Mouse (Mus musculus) c-Kit-positive CD71-positive TER-119-negative erythroid progenitor cells, embryonic 14.5 days (primary cell): ENCODE data around the gene Ap1m2.
"Not testable (repeated sequence)": the region's sequence is repeated elsewhere in the genome, so short reads cannot be mapped to it uniquely, and the experiment has no call there.

ENCODE experiments used
- DNase-seq: peaks from one replicate; pipeline ENCODE4 v3.0.0-alpha.2; 2013; ENCODE audit warnings: low read depth

Gene Ap1m2

GRCm38 (mm10) chr9:21260491-21261040, 51.6 kb downstream of the Ap1m2 start:
- no peak for DNase-seq

- not testable (repeated sequence) for DNase-seq
These were observed 55.8 kb downstream of the Ap1m2 start for GRCm38 (mm10) chr9:21256349-21256748.

DNA sequence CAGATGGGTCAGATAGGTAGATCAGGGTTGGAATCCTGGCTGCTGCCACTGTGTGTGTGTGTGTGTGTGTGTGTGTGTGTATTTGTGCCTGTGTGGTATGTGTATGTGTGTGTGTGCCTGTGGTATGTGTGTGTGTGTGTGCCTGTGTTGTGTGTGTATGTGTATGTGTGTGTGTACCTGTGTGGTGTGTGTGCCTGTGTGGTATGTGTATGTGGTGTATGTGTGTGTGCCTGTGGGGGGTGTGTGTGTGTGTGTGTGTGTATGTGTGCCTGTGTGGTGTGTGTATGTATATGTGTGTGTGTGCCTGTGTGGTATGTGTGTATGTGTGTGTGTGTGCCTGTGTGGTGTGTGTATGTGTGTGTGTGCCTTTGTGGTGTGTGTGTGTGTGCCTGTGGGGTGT, 57.4 kb downstream of the Ap1m2 start:
- no peak for DNase-seq

DNA sequence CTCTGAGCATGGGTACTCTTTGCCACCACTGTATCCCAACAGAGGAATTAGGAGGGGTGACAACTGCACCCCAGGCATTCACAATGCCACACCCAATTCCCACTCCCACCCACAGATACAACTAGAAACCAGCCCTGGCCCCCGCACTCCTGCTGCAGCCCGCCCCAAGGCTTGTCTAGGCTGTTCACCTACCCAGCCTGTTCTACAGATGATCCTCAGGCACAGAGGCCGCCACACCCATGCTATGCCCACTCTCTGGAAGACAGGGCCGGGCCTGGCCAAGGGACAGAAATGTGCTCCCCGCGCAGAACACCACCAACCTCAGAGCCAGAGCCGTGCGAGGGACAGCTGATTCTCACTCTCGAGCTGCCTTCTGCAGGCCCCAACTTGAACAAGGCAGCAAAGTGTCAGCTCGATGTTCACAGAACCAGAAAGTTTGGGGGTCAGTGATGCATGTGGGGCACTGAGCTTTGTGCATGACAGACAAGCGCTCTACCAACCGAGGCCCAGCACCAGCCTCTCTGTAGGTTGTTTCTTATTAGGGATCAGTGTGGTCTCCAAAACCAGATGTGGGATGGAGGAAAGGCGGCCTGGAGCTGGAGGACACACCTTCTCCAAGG, 60.9 kb downstream of the Ap1m2 start:
- DNase-seq, result no peak

- no peak for DNase-seq
These were observed 61.6 kb downstream of the Ap1m2 start for GRCm38 (mm10) chr9:21250509-21250908.

DNA sequence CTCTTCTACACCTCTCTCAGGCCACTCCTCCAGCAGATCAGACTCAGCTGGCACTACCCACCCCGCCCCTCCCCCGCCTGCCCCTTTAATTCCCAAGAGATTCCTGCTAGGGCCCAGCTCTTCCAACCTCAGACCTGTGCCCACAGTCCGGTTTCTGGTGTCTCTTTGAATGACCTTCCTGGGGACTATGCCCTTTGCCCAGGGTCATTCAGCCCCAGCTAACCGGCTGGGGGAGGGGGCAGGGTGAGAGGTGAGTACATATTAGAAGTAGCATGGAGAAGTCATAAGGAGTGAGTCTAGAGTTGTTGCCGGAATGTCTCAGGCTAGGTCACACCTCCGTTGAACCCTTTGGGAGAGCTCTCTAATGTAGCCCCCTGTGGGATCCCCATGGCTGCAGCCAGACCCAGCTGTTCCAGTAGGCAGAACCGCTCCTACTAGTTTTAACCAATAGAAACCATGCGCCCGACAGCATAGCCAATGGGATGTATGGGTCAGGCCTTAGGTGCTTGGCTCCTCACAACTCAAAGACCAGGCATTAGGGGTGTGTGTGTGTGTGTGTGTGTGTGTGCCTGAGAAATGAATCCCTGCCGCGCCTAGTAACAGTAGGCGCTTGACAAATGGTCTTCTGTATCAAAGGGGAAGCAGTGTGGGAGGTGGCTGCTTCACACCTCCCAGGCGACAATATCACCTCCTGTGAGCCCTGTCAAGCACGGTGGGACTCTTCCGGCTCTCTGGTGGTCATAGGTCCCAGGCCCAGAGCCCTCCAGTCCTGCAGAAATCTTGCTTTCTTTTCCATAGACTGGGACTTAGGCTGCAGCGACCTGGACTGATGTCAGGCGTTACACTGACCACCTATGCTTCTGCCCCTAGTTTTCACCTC, 62.3 kb downstream of the Ap1m2 start:
- no peak for DNase-seq

DNA sequence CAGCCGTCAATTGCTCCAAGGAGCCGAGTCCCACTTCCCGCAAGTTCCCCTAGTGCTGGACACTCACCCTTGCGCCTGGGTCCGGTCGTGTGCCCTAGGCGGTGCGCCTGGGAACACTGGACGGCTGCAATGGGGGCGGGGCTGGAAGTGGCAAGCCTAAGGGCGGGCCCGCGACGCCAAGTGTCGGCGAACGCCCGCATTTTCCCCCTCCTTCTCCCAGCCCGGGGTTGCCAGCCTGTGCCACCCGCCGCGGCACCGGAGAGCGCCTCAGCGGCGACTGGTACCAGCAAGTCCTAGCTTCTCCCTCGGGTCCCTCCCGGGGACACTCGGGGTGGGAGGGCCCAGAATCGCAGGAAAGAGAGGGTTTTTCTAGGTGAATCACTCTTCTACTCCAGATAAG, 63.8 kb downstream of the Ap1m2 start, which contains the start of gene S1pr5:
Gene S1pr5, minus strand, starts transcription at position 118 of the 400 bp plus-strand sequence.
- no peak for DNase-seq

DNA sequence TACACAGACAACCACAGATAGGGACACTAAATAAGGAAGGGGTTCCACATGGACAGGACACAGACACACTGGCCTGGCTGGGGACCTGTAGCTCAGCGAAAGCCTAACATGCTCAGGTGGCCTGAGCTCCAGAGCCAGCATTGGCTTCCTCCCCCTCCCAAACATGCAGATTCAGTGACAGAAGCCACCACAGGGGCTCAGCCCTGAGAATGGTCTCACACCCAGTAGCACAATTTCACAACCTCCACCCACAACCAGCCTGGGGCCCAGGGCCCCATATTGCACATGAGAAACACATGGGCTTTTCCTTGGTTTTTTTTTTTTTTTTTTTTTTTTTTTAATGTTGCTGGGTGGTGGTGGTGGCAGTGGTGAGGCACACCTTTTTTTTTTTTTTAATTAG, 65.8 kb downstream of the Ap1m2 start:
- no peak for DNase-seq

DNA sequence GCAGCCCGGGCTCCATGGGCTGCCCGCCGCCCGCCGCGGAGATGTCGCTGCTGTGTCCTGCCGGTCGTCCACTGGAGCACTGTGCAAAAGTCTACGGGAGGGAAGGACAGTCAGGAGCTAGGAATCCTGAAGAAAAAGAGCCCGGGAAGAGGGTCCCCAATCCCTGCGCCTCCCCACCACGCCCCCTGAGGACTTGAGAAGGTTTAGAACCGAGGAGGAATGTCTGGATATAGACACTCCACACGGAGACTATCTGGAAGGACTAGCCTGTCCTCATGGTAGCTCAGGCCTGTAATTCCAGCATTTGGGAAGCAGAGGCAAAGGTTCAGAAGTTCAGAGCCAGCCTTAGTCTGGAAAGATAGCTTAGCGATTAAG, 67.0 kb downstream of the Ap1m2 start:
- no peak for DNase-seq

DNA sequence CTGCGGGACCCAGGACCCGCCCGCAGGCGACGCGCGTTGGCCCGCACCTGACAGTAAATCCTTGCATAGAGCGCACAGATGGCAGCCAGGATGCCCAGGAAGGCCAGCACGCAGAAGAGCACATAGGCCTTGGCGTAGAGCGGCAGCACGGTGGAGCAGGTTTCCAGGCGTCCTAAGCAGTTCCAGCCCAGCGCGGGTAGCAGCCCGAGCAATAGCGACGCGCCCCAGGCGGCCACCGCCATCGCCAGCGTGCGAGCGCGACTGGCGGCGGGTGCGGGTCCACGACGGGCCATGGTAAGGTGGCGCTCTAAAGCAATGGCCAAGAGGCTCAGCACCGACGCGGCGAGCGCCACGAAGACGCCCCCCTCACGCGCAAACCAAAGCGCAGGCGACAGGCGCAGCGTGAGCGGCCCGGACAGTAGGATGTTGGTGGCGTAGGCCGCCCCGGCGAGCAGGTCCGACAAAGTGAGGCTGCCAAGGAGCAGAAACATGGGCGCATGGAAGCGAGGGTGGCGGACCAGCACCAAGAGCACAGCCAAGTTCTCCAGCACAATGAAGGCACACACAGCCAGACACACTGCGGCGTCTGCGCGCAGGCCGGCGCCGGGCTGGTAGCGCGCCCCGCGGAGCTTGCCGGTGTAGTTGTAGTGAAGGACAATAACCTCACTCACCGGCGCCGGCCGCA, 67.6 kb downstream of the Ap1m2 start:
- no peak for DNase-seq
